Mouse (Mus musculus) kidney, adult 2 months (tissue): ENCODE data around the gene Cdc42se2.

Experiments
- CTCF ChIP-seq: fragments of 200-500 bp; conservative IDR thresholded peaks from 2 replicates; pipeline ENCODE4 v1.5.1; 2011; ENCODE audit warnings: low read depth, mild to moderate bottlenecking, control low read depth, low read length, moderate library complexity, mixed read lengths; ENCODE audit not compliant: insufficient read depth, insufficient read length
- POLR2A ChIP-seq: fragments of 200-500 bp; IDR thresholded peaks from one replicate; pipeline ENCODE4 v1.6.1; 2011; ENCODE audit warnings: low read depth, low read length, control low read depth

DNA sequence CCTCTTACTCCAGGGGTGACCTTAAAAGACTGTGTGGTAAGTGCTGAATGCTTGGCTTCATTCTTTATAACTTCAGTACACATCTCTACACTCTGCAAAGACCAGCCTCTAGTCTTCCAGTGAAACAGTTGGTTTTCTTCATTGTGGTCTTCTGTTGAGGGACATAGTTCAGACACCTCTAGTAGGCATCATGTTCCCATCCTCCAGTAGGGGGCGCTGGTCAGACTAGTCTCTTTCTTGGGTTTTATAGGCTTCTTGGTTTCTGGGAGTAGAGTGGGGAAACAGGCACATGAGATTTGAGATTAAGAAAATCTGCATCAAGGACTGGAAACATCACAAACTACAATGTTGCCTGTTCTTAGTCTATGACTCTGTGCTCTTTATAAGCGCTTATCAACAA, 47.1 kb upstream of the Cdc42se2 start:
- TF ChIP-seq POLR2A: no peak
- TF ChIP-seq CTCF: 0 out of 2 replicates have a peak, but pooled peaks have one; percentile 16
